Mouse (Mus musculus) MEL (cell line): ENCODE results near the gene Pfkfb3.

ENCODE experiments used
- CTCF ChIP-seq, 3 experiments: IDR thresholded peaks in 2 of 3; conservative IDR thresholded peaks in 1 of 3; 2 replicates each; pipeline ENCODE4 v1.5.1; 2011 to 2012; ENCODE audit warnings: low read length in 3 of 3, low read depth in 2 of 3, mild to moderate bottlenecking in 2 of 3, improper control_type of control experiment in 1 of 3, inconsistent platforms in 1 of 3, mixed read lengths in 1 of 3, moderate library complexity in 1 of 3; ENCODE audit not compliant: control insufficient read depth in 1 of 3, insufficient read depth in 1 of 3, poor library complexity in 1 of 3, severe bottlenecking in 1 of 3
- HCFC1 ChIP-seq: IDR thresholded peaks from 2 replicates; pipeline ENCODE4 v1.6.1; 2012; ENCODE audit warnings: low read depth, mild to moderate bottlenecking, inconsistent platforms, low read length, improper control_type of control experiment, moderate library complexity
- ZNF384 ChIP-seq: IDR thresholded peaks from 2 replicates; pipeline ENCODE4 v1.6.1; 2012; ENCODE audit warnings: low read depth, mild to moderate bottlenecking, inconsistent platforms, low read length, improper control_type of control experiment

DNA sequence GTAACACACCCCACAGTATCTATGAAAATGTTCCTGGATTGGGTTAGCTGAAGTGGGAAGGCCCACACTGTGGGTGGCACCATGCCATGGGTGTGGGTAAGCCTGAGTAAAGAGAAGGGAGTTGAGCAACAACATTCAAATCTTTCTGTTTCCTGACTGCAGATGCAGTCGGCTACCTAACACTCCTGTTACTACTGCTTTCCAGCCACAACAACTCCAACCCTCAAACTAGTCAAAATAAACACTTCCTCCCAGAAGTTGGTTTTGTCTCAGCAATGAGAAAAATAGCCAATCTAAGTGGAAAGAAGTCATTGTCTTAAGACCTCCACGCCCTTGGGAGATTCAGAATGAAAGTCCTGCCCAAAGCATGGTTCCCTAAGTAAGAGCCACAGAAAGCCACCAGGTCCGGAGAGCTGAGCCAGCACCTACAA is 57.3 kb downstream of the Pfkfb3 start:
- TF ChIP-seq CTCF (IDR thresholded peaks at IDR 0.05 in 2 of 3, conservative IDR thresholded peaks at IDR 0.05 in 1 of 3; ENCODE audit: control insufficient read depth in 1 of 3, insufficient read depth in 1 of 3, low read depth in 2 of 3, low read length in 3 of 3, poor library complexity in 1 of 3, severe bottlenecking in 1 of 3) (no peak), HCFC1 (no peak), ZNF384 (no peak)
